30 mouse cellular contexts compared by ENCODE assay signal in genomic region chr16:58861479-58861878, GRCm38 (mm10). TPM values are rescaled to one million over a fixed set of nuclear protein-coding genes. Genes with fewer than 3 reads are reported as not detected.
DNase-seq lines count a peak whose midpoint lies in the region; ATAC-seq and TF ChIP-seq lines count a peak whose summit lies in the region.
"Had no signal": no experiment of that assay in that cellular context is flagged by ENCODE, and none has a peak within 500 bp of the region (broad histone marks: within the 10 kb centered on the region; RNA-seq: fewer than 3 reads in every experiment).

No protein-coding gene starts in this region.

- ATAC-seq in G1E (ENCODE audit: extremely low read depth, insufficient number of reproducible peaks, low FRiP score, poor library complexity, severe bottlenecking), result peak; percentile 97
- no peak for ATAC-seq in hindbrain, embryonic 12.5 days (ENCODE audit: low FRiP score)
- ATAC-seq: activated CD4-positive, CD25-positive, alpha-beta regulatory T cell, adult 4 months; CD4-positive, CD25-positive, alpha-beta regulatory T cell, adult 4 months; Patski had no signal

- H3K9me3 ChIP-seq in G1E (replicated peaks) (no peaks in the 10 kb centered on the region), MEL (replicated peaks; ENCODE audit: insufficient read depth, low read length) (no peaks in the 10 kb centered on the region)
- H3K9me3 ChIP-seq in hindbrain, embryonic 12.5 days (replicated peaks), result no peaks in the 10 kb centered on the region

- peak overlapping the region; percentile 90 for H3K27ac ChIP-seq in MEL (ENCODE audit: control insufficient read depth, low read depth, low read length)
- no peak overlapping the region for H3K27ac ChIP-seq in hindbrain, embryonic 12.5 days

- H3K4me3 ChIP-seq in G1E (ENCODE audit: low read depth, low read length) (peak overlapping the region; percentile 65), MEL (ENCODE audit: control insufficient read depth in 1 of 2, insufficient read depth in 1 of 2, low read depth in 2 of 2, low read length in 2 of 2) (peak overlapping the region; percentile 46 to 62)
- no peak overlapping the region for H3K4me3 ChIP-seq in hindbrain, embryonic 12.5 days

- no peaks in the 10 kb centered on the region for H3K27me3 ChIP-seq in G1E (ENCODE audit: insufficient read depth, low read length)
- no peaks in the 10 kb centered on the region for H3K27me3 ChIP-seq in MEL (ENCODE audit: control insufficient read depth in 1 of 2, insufficient read depth in 2 of 2, low read length in 2 of 2)
- no peaks in the 10 kb centered on the region for H3K27me3 ChIP-seq in hindbrain, embryonic 12.5 days
- H3K27me3 ChIP-seq: CH12.LX, Patski had no signal

- H3K36me3 ChIP-seq in G1E (replicated peaks) (no peaks in the 10 kb centered on the region), MEL (ENCODE audit: control insufficient read depth in 1 of 2, insufficient read depth in 2 of 2, low read length in 2 of 2) (peaks cover 0 to 14% of the 10 kb centered on the region in 2 experiments; a peak in 2 of 4 replicates)
- no peaks in the 10 kb centered on the region for H3K36me3 ChIP-seq in hindbrain, embryonic 12.5 days

- no peak for TF ChIP-seq CTCF in G1E (IDR thresholded peaks at IDR 0.05; ENCODE audit: low read depth, low read length)
- TF ChIP-seq CTCF in MEL (IDR thresholded peaks at IDR 0.05 in 2 of 3, conservative IDR thresholded peaks at IDR 0.05 in 1 of 3; ENCODE audit: control insufficient read depth in 1 of 3, insufficient read depth in 1 of 3, low read depth in 2 of 3, low read length in 3 of 3, poor library complexity in 1 of 3, severe bottlenecking in 1 of 3), result no peak

- H3K4me1 ChIP-seq in G1E (ENCODE audit: insufficient read depth, low read depth, low read length), result peaks cover 24% of the 10 kb centered on the region
- peaks cover 0 to 11% of the 10 kb centered on the region in 2 experiments for H3K4me1 ChIP-seq in MEL (ENCODE audit: control insufficient read depth in 1 of 2, insufficient read depth in 2 of 2, low read length in 2 of 2)
- H3K4me1 ChIP-seq in hindbrain, embryonic 12.5 days, result no peaks in the 10 kb centered on the region

- no peak overlapping the region for H3K4me2 ChIP-seq in hindbrain, embryonic 12.5 days (replicated peaks)

- 68% methylated on average over 1 of the region's 1 CpGs for WGBS in hindbrain, embryonic 12.5 days

- TF ChIP-seq POLR2A in MEL (IDR thresholded peaks at IDR 0.05; ENCODE audit: control insufficient read depth in 1 of 2, insufficient read depth in 1 of 2, low read depth in 1 of 2, low read length in 2 of 2, poor library complexity in 1 of 2), result no peak

- TF ChIP-seq RAD21 in MEL (IDR thresholded peaks at IDR 0.05; ENCODE audit: low read depth, low read length), result no peak

- peak; percentile 92 to 98 for TF ChIP-seq EP300 in MEL (IDR thresholded peaks at IDR 0.05; ENCODE audit: low read depth in 1 of 2, low read length in 2 of 2)

- peaks cover 2% of the 10 kb centered on the region; the same call in 1 of the 2 replicates for H3K79me2 ChIP-seq in MEL (ENCODE audit: control insufficient read depth, insufficient read depth, low read length, poor library complexity)

- DNase-seq in G1E (ENCODE audit: low spot score) (peak; percentile 16), MEL (ENCODE audit: low read depth, low spot score) (peak; percentile 87), MEL-GATA-1-ER (ENCODE audit: extremely low read depth, low read depth) (peak; percentile 66)
- DNase-seq in brain, adult 2 months (ENCODE audit: low read depth, low spot score), result peak; percentile 10
- no peak for DNase-seq in yolk sac, embryonic 10.5 days (ENCODE audit: low spot score)
- no peak for DNase-seq in cerebellum, adult 11-12 months
- DNase-seq in gastrocnemius, adult 8-10 months (ENCODE audit: low spot score in 2 of 2), result no peak
- DNase-seq: adrenal gland, adult 2 months; adrenal gland, adult 8-10 months; adrenal gland, postnatal 10 days; adrenal gland, postnatal 14 days; adrenal gland, postnatal 25 days; adrenal gland, postnatal 36 days; B cell, adult 2 months; cerebellum, adult 11 months; cerebellum, adult 18-20 months; cerebellum, adult 2 months; cerebellum, adult 8-10 months; cerebellum, adult 9-10 months; cerebellum, adult 9-11 months had no signal

- H3K9ac ChIP-seq in MEL (ENCODE audit: control insufficient read depth, low read depth, low read length, poor library complexity, severe bottlenecking), result peak overlapping the region; percentile 46
- no peak overlapping the region for H3K9ac ChIP-seq in hindbrain, embryonic 12.5 days

TF ChIP-seq in MEL, 35 proteins besides CTCF, POLR2A, EP300 and RAD21:
- no peak for TF ChIP-seq POLR2AphosphoS2 (IDR thresholded peaks at IDR 0.05; ENCODE audit: low read length)
- TF ChIP-seq MAFK (IDR thresholded peaks at IDR 0.05; ENCODE audit: borderline replicate concordance, low read depth, low read length), result peak; percentile 62
- no peak for TF ChIP-seq ZNF384 (IDR thresholded peaks at IDR 0.05; ENCODE audit: low read depth, low read length)
- no peak for TF ChIP-seq POLR2AphosphoS5 (IDR thresholded peaks at IDR 0.05; ENCODE audit: borderline replicate concordance, low read depth, low read length)
- TF ChIP-seq GABPA (IDR thresholded peaks at IDR 0.05; ENCODE audit: low read depth, low read length), result no peak
- no peak for TF ChIP-seq KAT2A (conservative IDR thresholded peaks at IDR 0.05; ENCODE audit: low read depth, low read length)
- peak; percentile 96 for TF ChIP-seq ETS1 (IDR thresholded peaks at IDR 0.05; ENCODE audit: low read depth, low read length)
- peak; percentile 5; the same call in 1 of the 2 replicates for TF ChIP-seq ZC3H11A (IDR thresholded peaks at IDR 0.05; ENCODE audit: low read depth, low read length)
- TF ChIP-seq JUND (IDR thresholded peaks at IDR 0.05; ENCODE audit: low read depth, low read length), result peak; percentile 33; the same call in 1 of the 2 replicates
- TF ChIP-seq USF2 (IDR thresholded peaks at IDR 0.05; ENCODE audit: borderline replicate concordance in 1 of 2, insufficient read depth in 1 of 2, low read depth in 1 of 2, low read length in 2 of 2), result no peak
- TF ChIP-seq MXI1 (IDR thresholded peaks at IDR 0.05; ENCODE audit: low read depth, low read length), result no peak
- TF ChIP-seq BHLHE40 (IDR thresholded peaks at IDR 0.05; ENCODE audit: borderline replicate concordance, low read depth, low read length), result peak; percentile 50; the same call in 1 of the 2 replicates
- TF ChIP-seq HCFC1 (IDR thresholded peaks at IDR 0.05; ENCODE audit: low read depth, low read length), result 0 out of 2 replicates have a peak, but pooled peaks have one; percentile 39
- no peak for TF ChIP-seq SMC3 (IDR thresholded peaks at IDR 0.05; ENCODE audit: low read depth, low read length)
- peak; percentile 56; the same call in 1 of the 2 replicates for TF ChIP-seq TBP (IDR thresholded peaks at IDR 0.05; ENCODE audit: low read depth, low read length)
- TF ChIP-seq GATA1 (IDR thresholded peaks at IDR 0.05; ENCODE audit: low read depth, low read length), result peak; percentile 96
- peak; percentile 71 for TF ChIP-seq MYC (IDR thresholded peaks at IDR 0.05; ENCODE audit: low read depth, low read length)
- peak; percentile 97 for TF ChIP-seq TCF12 (IDR thresholded peaks at IDR 0.05; ENCODE audit: low read depth, low read length)
- peak; percentile 95 for TF ChIP-seq TAL1 (IDR thresholded peaks at IDR 0.05; ENCODE audit: low read length)
- no peak for TF ChIP-seq NRF1 (IDR thresholded peaks at IDR 0.05; ENCODE audit: insufficient read depth, low read depth, low read length, poor library complexity, severe bottlenecking)
- TF ChIP-seq SIN3A (IDR thresholded peaks at IDR 0.05; ENCODE audit: low read length), result peak; percentile 83
- TF ChIP-seq RCOR1 (IDR thresholded peaks at IDR 0.05; ENCODE audit: low read depth, low read length), result peak; percentile 76
- peak; percentile 25; the same call in 1 of the 2 replicates for TF ChIP-seq NELFE (IDR thresholded peaks at IDR 0.05; ENCODE audit: low read depth, low read length)
- TF ChIP-seq MEF2A (IDR thresholded peaks at IDR 0.05; ENCODE audit: extremely low read depth, insufficient replicate concordance, low read depth, low read length, poor library complexity, severe bottlenecking), result no peak
TF ChIP-seq in MEL: peak in this region for 14.

RNA-seq across cellular contexts. Expression of gene Olfr177, which starts 13.1 kb away (rescaled TPM):
- not detected in 2 replicates for total RNA-seq in G1E (2014; fragmentation: Nextera tagmentation)
- total RNA-seq in G1E (2017), result 0.12 and 0.27 TPM in 2 replicates
- not detected in 2 replicates for polyA plus RNA-seq in G1E (2012)
- 0.08 TPM in 1 of 2 replicates, not detected in the other for total RNA-seq in MEL (2012; rRNA removed)
- not detected for polyA plus RNA-seq in MEL (2012; ENCODE audit: insufficient read depth in 1 of 2, insufficient read length in 2 of 2, low read depth in 1 of 2, low replicate concordance in 2 of 2, missing spikeins in 1 of 2)
- not detected in 2 replicates for polyA plus RNA-seq in hindbrain, embryonic 12.5 days (2016; fragmentation: Nextera tagmentation; extraction: Ambion mirVana)
- not detected for total RNA-seq in gastrocnemius, adult 8-10 months (2022)
- total RNA-seq: adrenal gland, adult 18-20 months; adrenal gland, adult 2 months; adrenal gland, adult 8-10 months; adrenal gland, postnatal 10 days; adrenal gland, postnatal 14 days; adrenal gland, postnatal 25 days; adrenal gland, postnatal 36 days; adrenal gland, postnatal 4 days; CH12.LX; ES-E14 had no signal
- polyA plus RNA-seq: activated CD4-positive, CD25-positive, alpha-beta regulatory T cell, adult 4 months; adrenal gland, adult 2 months; brain, embryonic 14.5 days; C2C12; CD4-positive, CD25-positive, alpha-beta regulatory T cell, adult 4 months; cerebellum, adult 2 months; Patski had no signal

RNA-seq across cellular contexts. Expression of gene Olfr178, which starts 30.4 kb away (rescaled TPM):
- total RNA-seq in G1E (2014; fragmentation: Nextera tagmentation), result not detected in 2 replicates
- total RNA-seq in G1E (2017), result 0.27 and 0.46 TPM in 2 replicates
- polyA plus RNA-seq in G1E (2012), result not detected in 2 replicates
- 1.2 and 3.0 TPM in 2 replicates for total RNA-seq in MEL (2012; rRNA removed)
- polyA plus RNA-seq in MEL (2012; ENCODE audit: insufficient read depth in 1 of 2, insufficient read length in 2 of 2, low read depth in 1 of 2, low replicate concordance in 2 of 2, missing spikeins in 1 of 2), result 1 to 10 TPM in 1 of 2 experiments, not detected in 1; 3.5 TPM
- polyA plus RNA-seq in hindbrain, embryonic 12.5 days (2016; fragmentation: Nextera tagmentation; extraction: Ambion mirVana), result not detected in 2 replicates
- not detected for total RNA-seq in gastrocnemius, adult 8-10 months (2022)
- total RNA-seq: adrenal gland, adult 18-20 months; adrenal gland, adult 2 months; adrenal gland, adult 8-10 months; adrenal gland, postnatal 10 days; adrenal gland, postnatal 14 days; adrenal gland, postnatal 25 days; adrenal gland, postnatal 36 days; adrenal gland, postnatal 4 days; CH12.LX; ES-E14 had no signal
- polyA plus RNA-seq: activated CD4-positive, CD25-positive, alpha-beta regulatory T cell, adult 4 months; adrenal gland, adult 2 months; brain, embryonic 14.5 days; C2C12; CD4-positive, CD25-positive, alpha-beta regulatory T cell, adult 4 months; cerebellum, adult 2 months; Patski had no signal

RNA-seq across cellular contexts. Expression of gene Olfr175-ps1, which starts 34.9 kb away (rescaled TPM):
- total RNA-seq in G1E (2014; fragmentation: Nextera tagmentation) (0.98 TPM in 1 of 2 replicates, not detected in the other), G1E (2017) (0.11 and 0.46 TPM in 2 replicates), MEL (2012; rRNA removed) (not detected in 2 replicates)
- polyA plus RNA-seq in G1E (2012) (not detected in 2 replicates), MEL (2012; ENCODE audit: insufficient read depth in 1 of 2, insufficient read length in 2 of 2, low read depth in 1 of 2, low replicate concordance in 2 of 2, missing spikeins in 1 of 2) (not detected)
- not detected in 2 replicates for polyA plus RNA-seq in hindbrain, embryonic 12.5 days (2016; fragmentation: Nextera tagmentation; extraction: Ambion mirVana)
- total RNA-seq in gastrocnemius, adult 8-10 months (2022), result not detected
- total RNA-seq: adrenal gland, adult 18-20 months; adrenal gland, adult 2 months; adrenal gland, adult 8-10 months; adrenal gland, postnatal 10 days; adrenal gland, postnatal 14 days; adrenal gland, postnatal 25 days; adrenal gland, postnatal 36 days; adrenal gland, postnatal 4 days; ES-E14 had no signal
- polyA plus RNA-seq: activated CD4-positive, CD25-positive, alpha-beta regulatory T cell, adult 4 months; adrenal gland, adult 2 months; brain, embryonic 14.5 days; C2C12; cerebellum, adult 2 months; Patski had no signal

Comparison
In these comparisons a context has a peak if more than half of its experiments do, and no peak if none do; other contexts are left out.
1. DNase-seq: peak in G1E (single experiment), MEL (single experiment), MEL-GATA-1-ER (single experiment) and brain, adult 2 months (single experiment); none in yolk sac, embryonic 10.5 days (single experiment), cerebellum, adult 11-12 months (single experiment) and gastrocnemius, adult 8-10 months (0 of 2).